Mouse (Mus musculus) sigmoid colon, adult 10 weeks (tissue): ENCODE results near the gene Stk4. TPM values are rescaled to one million over a fixed set of nuclear protein-coding genes. Genes with fewer than 3 reads are reported as not detected.

Experiments used
- polyA plus RNA-seq: library from polyadenylated mRNA; stranded (reverse); fragments of 350-450 nt; fragmentation: Illumina TruSeq; extraction: RNeasy Lipid Tissue Mini Kit (QIAGEN cat#74804); gene quantifications from one replicate; pipeline ENCODE4 v1.2.3, GENCODE M21; 2014; ENCODE audit warnings: low read depth, low replicate concordance

Stk4 gene
- polyA plus RNA-seq = 103 TPM

DNA sequence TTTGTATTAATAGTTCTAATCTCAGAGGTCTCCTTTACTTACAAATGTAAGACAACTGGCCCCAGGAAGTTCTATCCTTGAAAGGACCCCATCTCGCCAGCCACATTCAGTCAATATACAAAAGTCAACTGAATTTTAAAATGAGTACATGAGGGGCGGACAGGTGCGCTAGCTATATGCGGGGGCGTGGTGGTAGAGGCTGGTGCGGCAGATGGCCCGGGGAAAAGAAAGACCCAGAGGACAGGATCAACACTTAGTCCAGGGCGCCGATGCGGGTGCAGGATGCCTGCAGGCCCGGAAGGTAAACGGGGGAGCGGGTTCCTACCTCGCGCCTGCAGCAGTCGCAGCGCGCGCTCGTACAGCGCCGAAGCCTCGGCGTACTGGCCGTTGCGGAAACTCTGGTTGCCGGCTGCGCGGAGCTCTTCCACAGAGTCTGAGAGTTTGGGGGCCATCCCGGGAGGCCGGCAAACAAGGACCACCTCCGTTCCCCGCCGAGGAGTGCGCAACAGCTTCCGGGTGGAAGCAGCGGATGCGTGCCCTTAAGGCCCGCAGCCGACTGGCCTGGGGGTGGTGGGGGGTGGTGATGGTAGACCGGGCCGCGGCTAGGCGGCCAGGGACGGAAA lies at the start of gene Stk4:
Stk4 (plus strand) TSS at position 181 of the 623 bp plus-strand sequence.

DNA sequence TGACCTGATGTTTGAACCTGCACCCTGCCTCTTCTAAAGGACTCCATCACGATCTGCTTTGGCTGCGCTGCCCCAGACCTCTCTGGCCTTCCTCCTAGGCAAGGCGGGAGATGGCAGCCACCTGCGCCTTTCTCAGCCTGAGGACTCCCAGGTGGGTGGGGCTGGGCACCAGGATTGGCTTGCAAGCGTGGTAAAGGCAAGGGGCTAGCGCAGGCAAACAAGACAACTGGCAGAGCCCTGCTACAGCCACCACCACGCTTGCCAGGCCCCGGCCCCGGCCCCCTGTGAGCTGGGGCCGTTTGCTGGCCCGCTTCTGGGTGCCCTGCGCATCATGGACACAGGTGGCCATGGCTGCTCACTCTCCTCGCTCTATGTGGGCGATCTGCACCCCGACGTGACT lies 45.0 kb upstream of the Stk4 start, which contains the start of gene Pabpc1l:
Pabpc1l (plus strand) TSS at position 301 of the 400 bp plus-strand sequence.

DNA sequence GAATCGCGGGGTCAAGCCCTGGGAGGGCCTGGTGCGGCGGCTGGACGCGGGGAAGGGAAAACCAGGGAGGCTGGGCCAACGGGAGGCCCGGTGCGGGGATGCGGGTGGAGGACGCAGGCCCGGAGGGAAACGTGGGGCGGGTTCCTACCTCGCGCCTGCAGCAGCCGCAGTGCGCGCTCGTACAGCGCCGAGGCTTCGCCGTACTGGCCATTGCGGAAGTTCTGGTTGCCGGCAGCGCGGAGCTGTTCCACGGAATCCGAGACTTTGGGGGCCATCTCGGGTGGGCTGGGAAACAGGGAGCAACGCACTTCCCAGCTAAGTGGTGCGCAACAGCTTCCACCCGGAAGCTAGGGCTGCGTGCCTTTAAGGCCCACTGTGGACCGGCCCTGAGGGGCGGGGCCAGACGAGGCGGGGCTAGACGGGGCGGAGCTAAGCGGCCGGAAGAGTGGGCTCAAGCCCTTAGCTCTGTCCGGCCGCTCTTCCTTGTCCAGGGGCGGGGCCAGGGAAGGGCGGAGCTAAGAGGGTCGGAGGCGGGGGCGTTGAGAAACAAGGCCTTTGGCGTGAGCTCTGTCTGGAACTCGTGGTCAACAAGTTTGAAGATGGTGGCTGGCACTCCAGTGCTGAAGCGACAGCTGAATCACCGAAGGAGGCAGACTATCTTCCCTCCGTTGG lies 779 bp downstream of the Stk4 start, which contains the start of gene Tomm34:
Tomm34 (minus strand) TSS at position 405 of the 672 bp plus-strand sequence.

GRCm38 (mm10) chr2:164170902-164171301 lies 100.8 kb downstream of the Stk4 start, which contains the start of gene Kcns1:
Kcns1 (minus strand) TSS chr2:164171113.

DNA sequence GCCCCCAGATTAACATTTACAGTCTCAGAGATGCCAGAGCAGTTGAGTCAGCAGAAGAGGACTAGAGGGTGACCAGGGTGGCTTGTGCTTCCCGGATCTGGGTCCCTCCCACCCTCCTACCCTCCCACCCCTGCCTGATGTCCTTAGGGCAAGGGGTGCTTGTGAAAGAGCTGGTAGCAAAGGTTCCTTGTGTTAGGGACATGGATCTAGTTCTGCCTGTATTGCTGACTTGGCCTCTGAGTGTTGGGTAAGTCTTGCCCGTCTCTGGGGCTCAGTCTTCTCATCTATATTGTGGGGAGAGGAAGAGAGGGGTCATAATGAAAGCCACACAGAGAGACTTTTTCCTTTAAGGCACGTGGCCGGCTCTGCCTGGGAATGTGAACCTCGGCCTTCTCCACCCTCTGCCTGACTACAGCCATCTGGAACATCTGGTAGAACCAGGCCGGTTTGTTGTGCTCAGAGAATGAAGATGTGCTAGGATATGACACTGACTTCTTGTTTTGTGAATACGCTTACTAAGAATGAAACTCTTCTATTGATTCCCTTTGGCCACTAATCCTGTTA lies 112.7 kb downstream of the Stk4 start, which contains the start of gene Wfdc5:
Wfdc5 (minus strand) TSS at position 51 of the 564 bp plus-strand sequence.

GRCm38 (mm10) chr2:164190576-164190975 lies 120.5 kb downstream of the Stk4 start, which contains the start of gene Wfdc12:
Wfdc12 (minus strand) TSS chr2:164190608.

DNA sequence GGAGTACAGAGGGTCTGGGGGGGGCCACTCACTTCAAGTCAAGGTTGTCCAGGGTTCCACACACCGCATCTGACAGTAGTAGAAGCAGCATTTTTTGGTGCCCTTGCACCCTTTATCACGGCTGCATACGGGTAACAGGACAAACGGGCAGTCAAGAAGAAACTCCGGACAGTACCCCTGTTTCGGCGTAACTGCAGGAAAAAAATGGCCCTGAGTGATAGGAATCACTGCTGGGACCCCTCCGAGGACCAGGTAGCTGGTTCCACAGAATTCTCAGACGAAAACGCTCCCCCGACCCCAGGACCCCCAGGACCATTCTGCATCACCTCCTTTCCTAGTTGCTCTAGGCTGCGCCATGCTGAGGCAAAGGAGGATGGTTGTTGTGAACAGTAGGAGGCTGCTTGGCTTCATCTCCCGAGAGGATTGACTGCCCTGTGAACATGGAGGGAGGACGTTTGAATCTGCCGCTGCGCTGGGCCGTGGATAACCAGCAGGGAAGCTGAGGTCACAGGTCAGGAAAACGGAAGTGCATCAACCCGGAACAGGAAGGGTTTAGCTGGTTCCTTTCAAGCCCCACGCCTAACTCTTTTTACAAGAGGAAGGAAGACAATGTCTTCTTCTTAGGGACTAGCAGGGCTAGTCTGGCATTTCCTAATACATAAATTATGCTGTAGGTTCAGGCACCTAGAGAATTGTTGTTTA lies 129.7 kb downstream of the Stk4 start, which contains the start of gene Wfdc15a:
Wfdc15a (minus strand) TSS at position 505 of the 702 bp plus-strand sequence.

Other genes starting within 250 kb of the Stk4 start
- gene Ccn5, start 249.5 kb upstream of the Stk4 start, polyA plus RNA-seq = not detected
- gene Kcnk15, start 216.7 kb upstream of the Stk4 start, polyA plus RNA-seq = not detected
- gene Rims4, start 151.6 kb upstream of the Stk4 start, polyA plus RNA-seq = 0.85 TPM
- 286 TPM for gene Ywhab, start 75.4 kb upstream of the Stk4 start, polyA plus RNA-seq
- not detected for gene Pabpc1l, start 44.9 kb upstream of the Stk4 start, polyA plus RNA-seq
- gene Tomm34, start 847 bp downstream of the Stk4 start, polyA plus RNA-seq = 9.8 TPM
- not detected for gene Kcns1, start 100.8 kb downstream of the Stk4 start, polyA plus RNA-seq
- gene Wfdc5, start 112.4 kb downstream of the Stk4 start, polyA plus RNA-seq = not detected
- not detected for gene Wfdc12, start 120.3 kb downstream of the Stk4 start, polyA plus RNA-seq
- not detected for gene Wfdc15a, start 129.8 kb downstream of the Stk4 start, polyA plus RNA-seq
- not detected for gene Wfdc15b, start 151.3 kb downstream of the Stk4 start, polyA plus RNA-seq
- gene Svs2, start 168.1 kb downstream of the Stk4 start, polyA plus RNA-seq = not detected
- gene Svs3b, start 186.3 kb downstream of the Stk4 start, polyA plus RNA-seq = not detected
- not detected for gene Svs4, start 208.1 kb downstream of the Stk4 start, polyA plus RNA-seq
- not detected for gene Svs3a, start 218.9 kb downstream of the Stk4 start, polyA plus RNA-seq
- gene Svs6, start 246.4 kb downstream of the Stk4 start, polyA plus RNA-seq = not detected